25 mouse cellular contexts compared by ENCODE assay signal in the genomic region with DNA sequence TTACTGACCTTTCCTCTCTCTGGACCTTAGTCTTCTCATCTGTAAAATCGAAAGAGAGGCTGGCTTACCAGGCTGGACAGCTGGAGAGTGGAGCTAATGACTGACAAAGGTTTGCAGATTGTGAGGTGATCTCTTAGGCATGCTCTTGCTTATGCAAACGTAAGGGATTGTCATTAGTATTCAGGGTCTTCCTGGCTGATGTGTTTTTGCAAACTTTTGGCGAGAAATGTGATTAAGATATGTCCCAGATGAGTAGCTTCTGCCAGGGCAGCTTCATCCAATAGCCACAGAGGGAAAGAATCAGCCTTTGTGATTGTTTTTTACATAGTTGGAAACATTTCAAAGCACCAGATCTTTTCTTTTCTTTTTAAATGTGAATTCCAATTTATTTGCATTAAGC.
A peak's percentile ranks its signal among the peaks of the same experiment; 100 is the strongest.
DNase-seq lines count a peak whose midpoint lies in the region; ATAC-seq and TF ChIP-seq lines count a peak whose summit lies in the region.
"Had no signal": no experiment of that assay in that cellular context is flagged by ENCODE, and none has a peak within 500 bp of the region (broad histone marks: within the 10 kb centered on the region; RNA-seq: fewer than 3 reads in every experiment).

No protein-coding gene starts in this region.

- 32% methylated on average over 3 of the region's 3 CpGs for WGBS in lung, embryonic 14.5 days
- 47% methylated on average over 3 of the region's 3 CpGs for WGBS in midbrain, postnatal 0 days
- WGBS in midbrain, embryonic 13.5 days, result 53% methylated on average over 3 of the region's 3 CpGs

- no peak for TF ChIP-seq CTCF in lung, embryonic 14.5 days (IDR thresholded peaks at IDR 0.05; ENCODE audit: low read depth)
- TF ChIP-seq CTCF in midbrain, postnatal 0 days (IDR thresholded peaks at IDR 0.05), result no peak

- H3K36me3 ChIP-seq in lung, embryonic 14.5 days (ENCODE audit: insufficient read depth), result no peaks in the 10 kb centered on the region
- H3K36me3 ChIP-seq in midbrain, postnatal 0 days (ENCODE audit: insufficient read depth, low read length), result no peaks in the 10 kb centered on the region
- no peaks in the 10 kb centered on the region for H3K36me3 ChIP-seq in midbrain, embryonic 13.5 days
- H3K36me3 ChIP-seq: embryonic facial prominence, embryonic 12.5 days; forebrain, embryonic 10.5 days; heart, embryonic 13.5 days had no signal

- H3K4me2 ChIP-seq in lung, embryonic 14.5 days, result no peak overlapping the region
- H3K4me2 ChIP-seq in midbrain, postnatal 0 days (ENCODE audit: low read depth, low read length, poor library complexity, severe bottlenecking), result no peak overlapping the region
- no peak overlapping the region for H3K4me2 ChIP-seq in midbrain, embryonic 13.5 days (replicated peaks)
- H3K4me2 ChIP-seq: embryonic facial prominence, embryonic 12.5 days; forebrain, embryonic 13.5 days; heart, embryonic 13.5 days; hindbrain, embryonic 14.5 days had no signal

- H3K27ac ChIP-seq in lung, embryonic 14.5 days (ENCODE audit: low read depth), result no peak overlapping the region
- H3K27ac ChIP-seq in midbrain, postnatal 0 days (ENCODE audit: low read depth, low read length), result no peak overlapping the region
- no peak overlapping the region for H3K27ac ChIP-seq in midbrain, embryonic 13.5 days
- H3K27ac ChIP-seq: embryonic facial prominence, embryonic 12.5 days; forebrain, embryonic 10.5 days; forebrain, embryonic 13.5 days; heart, embryonic 13.5 days; hindbrain, embryonic 14.5 days; hindbrain, postnatal 0 days had no signal

- no peaks in the 10 kb centered on the region for H3K4me1 ChIP-seq in lung, embryonic 14.5 days (ENCODE audit: insufficient read depth)
- no peaks in the 10 kb centered on the region for H3K4me1 ChIP-seq in midbrain, postnatal 0 days (ENCODE audit: insufficient read depth, low read length)
- H3K4me1 ChIP-seq in midbrain, embryonic 13.5 days (replicated peaks), result no peaks in the 10 kb centered on the region
- H3K4me1 ChIP-seq: embryonic facial prominence, embryonic 12.5 days; forebrain, embryonic 10.5 days; forebrain, embryonic 13.5 days had no signal

- intact Hi-C loops in gastrocnemius, postnatal 14 days (cut with DNase I; ENCODE audit: low total_unique reads), result no loop called here

- peak; percentile 14 for DNase-seq in gastrocnemius, postnatal 25 days
- DNase-seq in gastrocnemius, postnatal 14 days, result no peak
- DNase-seq in lung, embryonic 14.5 days, result peak; percentile 54
- DNase-seq in lung, postnatal 25 days (ENCODE audit: low spot score), result no peak
- DNase-seq in midbrain, postnatal 0 days (ENCODE audit: low spot score), result peak; percentile 1
- DNase-seq in skeletal muscle tissue, adult 2 months (ENCODE audit: low read depth, low spot score), result peak; percentile 37
- no peak for DNase-seq in retina, postnatal 1 day
- DNase-seq: adrenal gland, postnatal 10 days; adrenal gland, postnatal 36 days; cerebellum, adult 18-20 months; cerebellum, adult 9-10 months; cerebellum, postnatal 14 days; heart, adult 18-20 months; heart, postnatal 14 days; heart, postnatal 4 days had no signal

- H3K9me3 ChIP-seq in lung, embryonic 14.5 days (ENCODE audit: low read depth, low read length), result no peaks in the 10 kb centered on the region
- H3K9me3 ChIP-seq in midbrain, postnatal 0 days (ENCODE audit: low read length), result no peaks in the 10 kb centered on the region
- no peaks in the 10 kb centered on the region for H3K9me3 ChIP-seq in midbrain, embryonic 13.5 days
- H3K9me3 ChIP-seq: embryonic facial prominence, embryonic 12.5 days; forebrain, embryonic 10.5 days; forebrain, embryonic 13.5 days; heart, embryonic 13.5 days had no signal

- H3K4me3 ChIP-seq in lung, embryonic 14.5 days (ENCODE audit: low read depth, low read length), result no peak overlapping the region
- H3K4me3 ChIP-seq in midbrain, postnatal 0 days (ENCODE audit: low read depth, low read length), result no peak overlapping the region
- no peak overlapping the region for H3K4me3 ChIP-seq in midbrain, embryonic 13.5 days (replicated peaks)
- H3K4me3 ChIP-seq: embryonic facial prominence, embryonic 12.5 days; forebrain, embryonic 10.5 days; forebrain, embryonic 13.5 days; heart, embryonic 13.5 days had no signal

- ATAC-seq in lung, embryonic 14.5 days (ENCODE audit: insufficient read depth), result no peak
- ATAC-seq in midbrain, postnatal 0 days (ENCODE audit: low FRiP score), result no peak
- no peak for ATAC-seq in midbrain, embryonic 13.5 days
- ATAC-seq: CD4-positive, CD25-positive, alpha-beta regulatory T cell, adult 4 months; forebrain, embryonic 13.5 days; forebrain, embryonic 16.5 days; hindbrain, postnatal 0 days; inflammation-experienced regulatory T-cells, adult 6 months had no signal

- H3K9ac ChIP-seq in lung, embryonic 14.5 days, result no peak overlapping the region
- no peak overlapping the region for H3K9ac ChIP-seq in midbrain, postnatal 0 days (replicated peaks; ENCODE audit: low read length, poor library complexity, severe bottlenecking)
- H3K9ac ChIP-seq in midbrain, embryonic 13.5 days (replicated peaks), result no peak overlapping the region
- H3K9ac ChIP-seq: embryonic facial prominence, embryonic 12.5 days; forebrain, embryonic 13.5 days; heart, embryonic 13.5 days; hindbrain, embryonic 14.5 days had no signal

- H3K27me3 ChIP-seq in lung, embryonic 14.5 days (ENCODE audit: insufficient read depth, low read length), result no peaks in the 10 kb centered on the region
- no peaks in the 10 kb centered on the region for H3K27me3 ChIP-seq in midbrain, postnatal 0 days (ENCODE audit: insufficient read depth, low read length)
- H3K27me3 ChIP-seq in midbrain, embryonic 13.5 days, result no peaks in the 10 kb centered on the region
- H3K27me3 ChIP-seq: embryonic facial prominence, embryonic 12.5 days; forebrain, embryonic 13.5 days; heart, embryonic 13.5 days had no signal

Comparison
In these comparisons a context has a peak if more than half of its experiments do, and no peak if none do; other contexts are left out.
1. DNase-seq: peak in gastrocnemius, postnatal 25 days (single experiment), lung, embryonic 14.5 days (single experiment), midbrain, postnatal 0 days (single experiment) and skeletal muscle tissue, adult 2 months (single experiment); none in gastrocnemius, postnatal 14 days (single experiment), lung, postnatal 25 days (single experiment) and retina, postnatal 1 day (single experiment).